Mouse (Mus musculus) heart, embryonic 13.5 days (tissue): ENCODE measurements around the gene Dyrk2. TPM values are rescaled to one million over a fixed set of nuclear protein-coding genes. Genes with fewer than 3 reads are reported as not detected.

Experiments used
- ATAC-seq: fragments of 200-750 bp; cut with Nextera tagmentation; 2 replicates; pipeline ENCODE4 v1.8.0; 2017; ENCODE audit warnings: moderate TSS enrichment; ENCODE audit not compliant: insufficient number of reproducible peaks, low FRiP score, low TSS enrichment; ENCODE audit errors: extremely low read depth
- H3K27ac ChIP-seq: fragments of 300-500 bp; sonication (generic); replicated peaks from 2 replicates; pipeline ENCODE4 v1.5.1; 2015; ENCODE audit warnings: moderate library complexity, mild to moderate bottlenecking, inconsistent platforms
- H3K27me3 ChIP-seq: fragments of 300-500 bp; sonication (generic); replicated peaks from 2 replicates; pipeline ENCODE4 v1.6.1; 2015; ENCODE audit warnings: mild to moderate bottlenecking, inconsistent platforms
- H3K36me3 ChIP-seq: fragments of 300-500 bp; sonication (generic); 2 replicates; pipeline ENCODE4 v1.6.1; 2015; ENCODE audit warnings: mild to moderate bottlenecking, inconsistent platforms
- H3K4me1 ChIP-seq: fragments of 300-500 bp; sonication (generic); 2 replicates; pipeline ENCODE4 v1.6.1; 2015; ENCODE audit warnings: inconsistent platforms
- H3K4me2 ChIP-seq: fragments of 300-500 bp; sonication (generic); 2 replicates; pipeline ENCODE4 v1.6.1; 2015; ENCODE audit warnings: inconsistent platforms, mild to moderate bottlenecking, moderate library complexity
- H3K4me3 ChIP-seq: fragments of 300-500 bp; sonication (generic); 2 replicates; pipeline ENCODE4 v1.5.1; 2015; ENCODE audit warnings: moderate library complexity, mild to moderate bottlenecking, inconsistent platforms
- H3K9ac ChIP-seq: fragments of 300-500 bp; sonication (generic); 2 replicates; pipeline ENCODE4 v1.6.1; 2015; ENCODE audit warnings: inconsistent platforms, mild to moderate bottlenecking, moderate library complexity
- H3K9me3 ChIP-seq: fragments of 300-500 bp; sonication (generic); 2 replicates; pipeline ENCODE4 v1.6.1; 2016; ENCODE audit warnings: inconsistent platforms
- WGBS: fragments of 180-500 bp; shearing (Covaris S2); methylation state at CpG from one replicate; pipeline ENCODE4 v1.1.7; 2015; ENCODE audit warnings: mixed read lengths; 5-methylcytosine and 5-hydroxymethylcytosine counted together
- polyA plus RNA-seq: library from polyadenylated mRNA; unstranded; fragments of >200 nt; fragmentation: Nextera tagmentation; extraction: Ambion mirVana; gene quantifications from 2 replicates; pipeline ENCODE4 v1.2.1, GENCODE M21; 2015

Dyrk2 gene
- polyA plus RNA-seq, 1 experiment from 2014 or later: 8.4 TPM

- H3K4me2 ChIP-seq: peak overlapping the region; percentile 98
- H3K36me3 ChIP-seq: peaks cover 31% of the 10 kb centered on the region
- H3K4me3 ChIP-seq: peak overlapping the region; percentile 99
- ATAC-seq: no peak; the same call in 1 of the 2 replicates
- H3K9me3 ChIP-seq: 0 out of 2 replicates have a peak, but pooled peaks cover 4% of the 10 kb centered on the region
- peaks cover 48% of the 10 kb centered on the region for H3K4me1 ChIP-seq
- H3K27me3 ChIP-seq: no peaks in the 10 kb centered on the region
- under 1% methylated on average over 58 of the region's 62 CpGs for WGBS
- peak overlapping the region; percentile 97 for H3K27ac ChIP-seq
- H3K9ac ChIP-seq: peak overlapping the region; percentile 100
Measured at GRCm38 (mm10) chr10:118867896-118868600, 2.0 kb downstream of the Dyrk2 start.

GRCm38 (mm10) chr10:118867304-118867895, 2.6 kb downstream of the Dyrk2 start:
- ATAC-seq: no peak

GRCm38 (mm10) chr10:118864976-118865375, 5.0 kb downstream of the Dyrk2 start:
- H3K36me3 ChIP-seq: peaks cover 61% of the 10 kb centered on the region
- H3K4me3 ChIP-seq: no peak overlapping the region
- H3K4me2 ChIP-seq: peak overlapping the region; percentile 22; the same call in 1 of the 2 replicates
- H3K27ac ChIP-seq: no peak overlapping the region
- ATAC-seq: no peak
- H3K9ac ChIP-seq: no peak overlapping the region
- H3K9me3 ChIP-seq: peaks cover 8% of the 10 kb centered on the region
- peaks cover 58% of the 10 kb centered on the region for H3K4me1 ChIP-seq
- WGBS: 88% methylated on average over 7 of the region's 7 CpGs
- H3K27me3 ChIP-seq: no peaks in the 10 kb centered on the region

More at GRCm38 (mm10) chr10:118867304-118867895, 2.6 kb downstream of the Dyrk2 start:
- Histone ChIP-seq H3K4me3 (peak overlapping the region; percentile 99), H3K4me2 (peak overlapping the region; percentile 98), H3K9me3 (no peaks in the 10 kb centered on the region), H3K9ac (peak overlapping the region; percentile 100), H3K27me3 (no peaks in the 10 kb centered on the region), H3K27ac (peak overlapping the region; percentile 97), H3K4me1 (peaks cover 55% of the 10 kb centered on the region), H3K36me3 (peaks cover 37% of the 10 kb centered on the region)
- WGBS: 7% methylated on average over 16 of the region's 16 CpGs

GRCm38 (mm10) chr10:118863611-118864010, 6.4 kb downstream of the Dyrk2 start:
- peaks cover 68% of the 10 kb centered on the region for H3K4me1 ChIP-seq
- 80% methylated on average over 8 of the region's 8 CpGs for WGBS
- H3K36me3 ChIP-seq: peaks cover 75% of the 10 kb centered on the region
- ATAC-seq: no peak
- H3K4me2 ChIP-seq: no peak overlapping the region
- H3K27ac ChIP-seq: no peak overlapping the region
- no peak overlapping the region for H3K9ac ChIP-seq
- H3K27me3 ChIP-seq: no peaks in the 10 kb centered on the region
- H3K4me3 ChIP-seq: no peak overlapping the region
- peaks cover 12% of the 10 kb centered on the region for H3K9me3 ChIP-seq

GRCm38 (mm10) chr10:118862233-118862632, 7.8 kb downstream of the Dyrk2 start:
- H3K36me3 ChIP-seq: peaks cover 83% of the 10 kb centered on the region
- no peak for ATAC-seq
- no peak overlapping the region for H3K9ac ChIP-seq

GRCm38 (mm10) chr10:118861234-118862025, 8.6 kb downstream of the Dyrk2 start:
- Histone ChIP-seq H3K36me3 (peaks cover 91% of the 10 kb centered on the region), H3K4me2 (no peak overlapping the region)

More at GRCm38 (mm10) chr10:118862233-118862632, 7.8 kb downstream of the Dyrk2 start:
- Histone ChIP-seq H3K4me1 (peaks cover 70% of the 10 kb centered on the region), H3K4me3 (no peak overlapping the region), H3K9me3 (peaks cover 12% of the 10 kb centered on the region), H3K27ac (peak overlapping the region; percentile 39; the same call in 1 of the 2 replicates), H3K27me3 (no peaks in the 10 kb centered on the region), H3K4me2 (no peak overlapping the region)
- WGBS: 28% methylated on average over 4 of the region's 4 CpGs

GRCm38 (mm10) chr10:118859655-118860054, 10.4 kb downstream of the Dyrk2 start:
- 90% methylated on average over 21 of the region's 21 CpGs for WGBS
- peak overlapping the region; percentile 59 for H3K27ac ChIP-seq
- peaks cover 82% of the 10 kb centered on the region for H3K36me3 ChIP-seq
- no peak for ATAC-seq
- H3K4me2 ChIP-seq: no peak overlapping the region
- no peak overlapping the region for H3K4me3 ChIP-seq
- peaks cover 46% of the 10 kb centered on the region for H3K4me1 ChIP-seq
- H3K27me3 ChIP-seq: no peaks in the 10 kb centered on the region
- peaks cover 12% of the 10 kb centered on the region for H3K9me3 ChIP-seq
- H3K9ac ChIP-seq: no peak overlapping the region

More at GRCm38 (mm10) chr10:118861234-118862025, 8.6 kb downstream of the Dyrk2 start:
- no peak overlapping the region for H3K4me3 ChIP-seq
- no peak for ATAC-seq
- no peaks in the 10 kb centered on the region for H3K27me3 ChIP-seq
- H3K9ac ChIP-seq: no peak overlapping the region
- WGBS: 84% methylated on average over 11 of the region's 11 CpGs
- H3K27ac ChIP-seq: peak overlapping the region; percentile 39; the same call in 1 of the 2 replicates
- H3K4me1 ChIP-seq: peaks cover 62% of the 10 kb centered on the region
- peaks cover 12% of the 10 kb centered on the region for H3K9me3 ChIP-seq

- H3K9ac ChIP-seq: no peak overlapping the region
- no peaks in the 10 kb centered on the region for H3K27me3 ChIP-seq
- H3K4me1 ChIP-seq: peaks cover 17% of the 10 kb centered on the region
- H3K4me3 ChIP-seq: no peak overlapping the region
- WGBS: 72% methylated on average over 9 of the region's 9 CpGs
- ATAC-seq: no peak
- H3K9me3 ChIP-seq: peaks cover under 1% of the 10 kb centered on the region; the same call in 1 of the 2 replicates
- H3K27ac ChIP-seq: no peak overlapping the region
- no peak overlapping the region for H3K4me2 ChIP-seq
- H3K36me3 ChIP-seq: peaks cover 32% of the 10 kb centered on the region
Measured at GRCm38 (mm10) chr10:118854641-118855040, 15.4 kb downstream of the Dyrk2 start.

GRCm38 (mm10) chr10:118852554-118852953, 17.5 kb downstream of the Dyrk2 start:
- Histone ChIP-seq H3K9me3 (no peaks in the 10 kb centered on the region), H3K9ac (no peak overlapping the region), H3K27me3 (no peaks in the 10 kb centered on the region), H3K27ac (no peak overlapping the region), H3K36me3 (peaks cover 16% of the 10 kb centered on the region), H3K4me2 (no peak overlapping the region), H3K4me1 (peaks cover 7% of the 10 kb centered on the region), H3K4me3 (no peak overlapping the region)
- 77% methylated on average over 16 of the region's 16 CpGs for WGBS
- no peak for ATAC-seq

GRCm38 (mm10) chr10:118848501-118848900, 21.5 kb downstream of the Dyrk2 start:
- Histone ChIP-seq H3K27me3 (no peaks in the 10 kb centered on the region), H3K9ac (no peak overlapping the region), H3K4me2 (no peak overlapping the region), H3K27ac (no peak overlapping the region), H3K36me3 (no peaks in the 10 kb centered on the region), H3K4me1 (peaks cover 17% of the 10 kb centered on the region), H3K4me3 (no peak overlapping the region), H3K9me3 (no peaks in the 10 kb centered on the region)
- ATAC-seq: no peak
- 71% methylated on average over 4 of the region's 4 CpGs for WGBS

GRCm38 (mm10) chr10:118846991-118847545, 22.9 kb downstream of the Dyrk2 start:
- H3K4me2 ChIP-seq: 0 out of 2 replicates have a peak overlapping the region, but pooled peaks have one; percentile 4
- H3K36me3 ChIP-seq: no peaks in the 10 kb centered on the region
- WGBS: 12% methylated on average over 10 of the region's 10 CpGs
- no peaks in the 10 kb centered on the region for H3K9me3 ChIP-seq
- peak overlapping the region; percentile 49 for H3K27ac ChIP-seq
- ATAC-seq: no peak
- H3K4me3 ChIP-seq: no peak overlapping the region
- H3K9ac ChIP-seq: no peak overlapping the region
- H3K4me1 ChIP-seq: peaks cover 17% of the 10 kb centered on the region
- H3K27me3 ChIP-seq: no peaks in the 10 kb centered on the region
